8 mouse cellular contexts compared by ENCODE assay signal in genomic region chr11:6033147-6033546, GRCm38 (mm10). TPM values are rescaled to one million over a fixed set of nuclear protein-coding genes. Genes with fewer than 3 reads are reported as not detected.
A peak's percentile ranks its signal among the peaks of the same experiment; 100 is the strongest.
DNase-seq lines count a peak whose midpoint lies in the region; ATAC-seq and TF ChIP-seq lines count a peak whose summit lies in the region.

No protein-coding gene starts in this region.

- H3K4me1 ChIP-seq in G1E (ENCODE audit: insufficient read depth, low read depth, low read length) = no peaks in the 10 kb centered on the region
- no peaks in the 10 kb centered on the region for H3K4me1 ChIP-seq in bone marrow macrophage, adult 2 months (ENCODE audit: control insufficient read depth, insufficient read depth, low read length)
- H3K4me1 ChIP-seq in hindbrain, postnatal 0 days (ENCODE audit: insufficient read depth, low read length) = peaks cover 12% of the 10 kb centered on the region
- no peaks in the 10 kb centered on the region for H3K4me1 ChIP-seq in stomach, postnatal 0 days (replicated peaks; ENCODE audit: control insufficient read depth, insufficient read depth)
- H3K4me1 ChIP-seq in midbrain, embryonic 13.5 days (replicated peaks) = no peaks in the 10 kb centered on the region

- H3K27ac ChIP-seq in bone marrow macrophage, adult 2 months (ENCODE audit: insufficient read depth, low read depth, low read length) = no peak overlapping the region
- no peak overlapping the region for H3K27ac ChIP-seq in hindbrain, postnatal 0 days
- H3K27ac ChIP-seq in stomach, postnatal 0 days (replicated peaks) = no peak overlapping the region
- H3K27ac ChIP-seq in midbrain, embryonic 13.5 days = no peak overlapping the region

- H3K27me3 ChIP-seq in G1E (ENCODE audit: insufficient read depth, low read length) = peaks cover 39% of the 10 kb centered on the region
- no peaks in the 10 kb centered on the region for H3K27me3 ChIP-seq in hindbrain, postnatal 0 days (ENCODE audit: insufficient read depth, low read length)
- H3K27me3 ChIP-seq in stomach, postnatal 0 days (ENCODE audit: control insufficient read depth, insufficient read depth, low read length) = no peaks in the 10 kb centered on the region
- no peaks in the 10 kb centered on the region for H3K27me3 ChIP-seq in midbrain, embryonic 13.5 days

- H3K36me3 ChIP-seq in G1E (replicated peaks) = no peaks in the 10 kb centered on the region
- no peaks in the 10 kb centered on the region for H3K36me3 ChIP-seq in hindbrain, postnatal 0 days (ENCODE audit: insufficient read depth, low read length)
- H3K36me3 ChIP-seq in stomach, postnatal 0 days (ENCODE audit: control insufficient read depth, insufficient read depth, low read length) = no peaks in the 10 kb centered on the region
- no peaks in the 10 kb centered on the region for H3K36me3 ChIP-seq in midbrain, embryonic 13.5 days

- no peak for TF ChIP-seq EP300 in stomach, postnatal 0 days (optimal IDR thresholded peaks at IDR 0.05)

- no peak overlapping the region for H3K9ac ChIP-seq in hindbrain, postnatal 0 days (replicated peaks; ENCODE audit: low read length)
- H3K9ac ChIP-seq in stomach, postnatal 0 days (ENCODE audit: low read length) = no peak overlapping the region
- H3K9ac ChIP-seq in midbrain, embryonic 13.5 days (replicated peaks) = no peak overlapping the region

- no peak for ATAC-seq in G1E (ENCODE audit: extremely low read depth, insufficient number of reproducible peaks, low FRiP score, poor library complexity, severe bottlenecking)
- no peak for ATAC-seq in hindbrain, postnatal 0 days
- ATAC-seq in stomach, postnatal 0 days (ENCODE audit: low FRiP score, low TSS enrichment) = peak; percentile 24; the same call in 1 of the 2 replicates
- ATAC-seq in midbrain, embryonic 13.5 days = no peak

- H3K9me3 ChIP-seq in G1E (replicated peaks) = no peaks in the 10 kb centered on the region
- no peaks in the 10 kb centered on the region for H3K9me3 ChIP-seq in hindbrain, postnatal 0 days (ENCODE audit: low read length)
- H3K9me3 ChIP-seq in stomach, postnatal 0 days (ENCODE audit: control insufficient read depth, low read length) = no peaks in the 10 kb centered on the region
- H3K9me3 ChIP-seq in midbrain, embryonic 13.5 days = no peaks in the 10 kb centered on the region

- H3K4me3 ChIP-seq in G1E (ENCODE audit: low read depth, low read length) = no peak overlapping the region
- no peak overlapping the region for H3K4me3 ChIP-seq in bone marrow macrophage, adult 2 months (ENCODE audit: insufficient read depth, low read length)
- H3K4me3 ChIP-seq in hindbrain, postnatal 0 days (ENCODE audit: low read length) = no peak overlapping the region
- no peak overlapping the region for H3K4me3 ChIP-seq in stomach, postnatal 0 days (ENCODE audit: low read depth, low read length)
- no peak overlapping the region for H3K4me3 ChIP-seq in midbrain, embryonic 13.5 days (replicated peaks)

- no peak overlapping the region for H3K4me2 ChIP-seq in hindbrain, postnatal 0 days (ENCODE audit: low read depth, low read length)
- H3K4me2 ChIP-seq in stomach, postnatal 0 days (replicated peaks; ENCODE audit: low read depth) = no peak overlapping the region
- no peak overlapping the region for H3K4me2 ChIP-seq in midbrain, embryonic 13.5 days (replicated peaks)

- WGBS in hindbrain, postnatal 0 days = 69% methylated on average over 3 of the region's 3 CpGs
- WGBS in stomach, postnatal 0 days = 75% methylated on average over 3 of the region's 3 CpGs
- 73% methylated on average over 3 of the region's 3 CpGs for WGBS in midbrain, embryonic 13.5 days

- TF ChIP-seq CTCF in G1E (IDR thresholded peaks at IDR 0.05; ENCODE audit: low read depth, low read length) = peak; percentile 23; the same call in 1 of the 2 replicates
- TF ChIP-seq CTCF in bone marrow macrophage, adult 2 months (IDR thresholded peaks at IDR 0.05; ENCODE audit: low read depth, low read length) = peak; percentile 39
- peak; percentile 55 for TF ChIP-seq CTCF in hindbrain, postnatal 0 days (IDR thresholded peaks at IDR 0.05; ENCODE audit: low read depth)
- TF ChIP-seq CTCF in stomach, postnatal 0 days (IDR thresholded peaks at IDR 0.05; ENCODE audit: low read depth) = peak; percentile 78

- DNase-seq in layer of hippocampus, adult 9-10 months (ENCODE audit: low spot score) = peak; percentile 65
- no peak for DNase-seq in layer of hippocampus, postnatal 36 days
- DNase-seq in G1E (ENCODE audit: low spot score) = peak; percentile 47
- DNase-seq in hindbrain, postnatal 0 days (ENCODE audit: low spot score) = no peak
- DNase-seq in lung, adult 18-20 months = peak; percentile 61 to 72
- DNase-seq in stomach, postnatal 0 days (ENCODE audit: low spot score) = peak; percentile 72

- TF ChIP-seq POLR2A in bone marrow macrophage, adult 2 months (IDR thresholded peaks at IDR 0.05; ENCODE audit: borderline replicate concordance, low read depth, low read length) = no peak

RNA-seq across cellular contexts. Expression of gene Camk2b, which starts 33.0 kb away (rescaled TPM):
- total RNA-seq in layer of hippocampus, postnatal 36 days (2021) = 1,000 to 10,000 TPM; 1,105 to 1,153 TPM
- total RNA-seq in G1E (2014; fragmentation: Nextera tagmentation) (not detected in 2 replicates), G1E (2017) (0.06 and 0.16 TPM in 2 replicates)
- 0.01 TPM in 1 of 2 replicates, not detected in the other for polyA plus RNA-seq in G1E (2012)
- polyA plus RNA-seq in bone marrow macrophage, adult 2 months (2012; ENCODE audit: insufficient read depth, insufficient read length, missing spikeins) = 0.20 and 0.63 TPM in 2 replicates
- total RNA-seq in hindbrain, postnatal 0 days (2014; rRNA removed) = 188 and 212 TPM in 2 replicates
- polyA plus RNA-seq in hindbrain, postnatal 0 days (2015; fragmentation: Nextera tagmentation; extraction: Ambion mirVana) = 160 and 165 TPM in 2 replicates
- polyA plus RNA-seq in stomach, postnatal 0 days (2015; fragmentation: Nextera tagmentation; extraction: Ambion mirVana) = 4.0 and 4.2 TPM in 2 replicates
- polyA plus RNA-seq in midbrain, embryonic 13.5 days (2015; fragmentation: Nextera tagmentation; extraction: Ambion mirVana) = 45.6 and 47.0 TPM in 2 replicates

Comparison
In these comparisons a context has a peak if more than half of its experiments do, and no peak if none do; other contexts are left out.
1. DNase-seq: peak in layer of hippocampus, adult 9-10 months (single experiment), G1E (single experiment), lung, adult 18-20 months (2 of 2) and stomach, postnatal 0 days (single experiment); none in layer of hippocampus, postnatal 36 days (0 of 2) and hindbrain, postnatal 0 days (single experiment).
2. CTCF ChIP-seq: peak in every context shown above with its lines; median percentile 78 in stomach, postnatal 0 days; 55 in hindbrain, postnatal 0 days; 39 in bone marrow macrophage, adult 2 months; 23 in G1E.